Mouse (Mus musculus): Measurements from ENCODE around the gene Chtop.

DNA sequence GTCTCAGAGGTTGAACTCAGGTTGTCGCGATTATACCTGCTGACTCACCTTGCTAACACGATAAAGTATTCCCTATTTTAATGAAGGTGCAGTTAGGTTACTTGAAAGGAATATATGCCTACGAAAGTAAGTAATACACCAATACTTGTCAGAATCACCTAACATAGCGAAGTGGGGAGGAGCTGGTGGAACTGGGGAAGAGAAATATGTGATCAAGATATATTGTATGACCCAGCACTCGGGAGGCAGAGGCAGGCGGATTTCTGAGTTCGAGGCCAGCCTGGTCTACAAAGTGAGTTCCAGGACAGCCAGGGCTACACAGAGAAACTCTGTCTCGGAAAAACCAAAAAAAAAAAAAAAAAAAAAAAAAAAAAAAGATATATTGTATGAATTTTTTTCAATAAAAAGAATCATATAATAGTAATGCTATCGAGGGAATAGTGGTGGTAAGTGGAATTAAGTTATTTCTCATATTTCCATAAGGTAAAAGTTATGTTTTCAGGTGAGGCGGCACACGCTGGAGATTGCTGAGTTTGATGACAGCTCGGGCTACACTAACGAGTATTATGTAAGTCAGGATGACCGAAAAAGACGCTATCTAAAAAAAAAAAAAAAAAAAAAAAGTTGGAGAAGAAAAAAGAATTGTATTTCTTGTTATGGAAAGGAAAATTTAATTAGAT is 34.0 kb downstream of the Chtop start:
- TF ChIP-seq CTCF (IDR thresholded peaks at IDR 0.05; ENCODE audit: borderline replicate concordance, insufficient read depth, low read depth, low read length) (no peak), POLR2A (IDR thresholded peaks at IDR 0.05; ENCODE audit: borderline replicate concordance, insufficient read depth, low read length) (no peak)

All from cerebellum, adult 2 months (tissue).